Mouse (Mus musculus): ENCODE results near the gene Dennd2a.

The Dennd2a gene

GRCm38 (mm10) chr6:39557723-39558261 lies at the start of gene Dennd2a:
Gene Dennd2a (minus strand): TSS chr6:39557867.
- DNase-seq, result peak; percentile 86

DNA sequence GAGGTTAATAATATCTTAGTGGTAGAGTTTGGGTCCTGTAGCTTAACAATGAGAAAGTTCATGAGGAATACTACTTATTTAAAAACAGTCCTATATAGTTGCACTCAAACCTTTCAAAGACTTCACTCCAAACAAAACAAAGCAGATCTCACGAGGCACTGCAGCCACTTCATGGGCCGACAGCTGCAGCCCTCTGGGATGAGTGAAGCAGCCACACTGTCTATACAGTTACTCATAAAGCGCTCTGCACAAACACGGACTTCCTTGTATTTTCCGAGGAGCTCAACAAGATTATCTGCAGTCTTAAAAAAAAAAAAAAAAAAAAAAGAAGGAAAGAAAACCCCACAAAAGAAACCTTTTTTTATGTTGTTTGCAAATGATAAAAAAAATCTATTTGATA lies 49.7 kb upstream of the Dennd2a start:
- DNase-seq, result no peak

DNA sequence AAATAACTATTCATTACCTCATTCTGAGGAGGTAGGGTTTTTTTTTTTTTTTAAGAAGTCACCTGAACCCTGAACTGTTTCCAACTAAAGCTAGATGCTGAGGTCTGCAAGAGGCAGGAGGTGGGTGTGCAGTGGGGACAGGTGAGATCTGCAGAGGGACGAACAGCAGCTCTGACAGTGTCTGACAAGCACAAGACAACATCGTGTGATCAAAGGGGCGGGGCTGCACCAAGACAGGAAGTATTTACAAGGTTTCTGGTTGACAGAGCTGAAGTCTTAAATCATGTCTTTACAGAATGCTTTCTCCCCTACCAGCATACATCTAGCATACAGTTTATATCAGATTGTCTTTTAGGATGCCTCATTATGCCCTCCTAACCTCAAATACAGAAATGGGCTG lies 49.2 kb upstream of the Dennd2a start:
- DNase-seq, result no peak

GRCm38 (mm10) chr6:39606056-39606455 lies 48.4 kb upstream of the Dennd2a start:
- DNase-seq, result no peak

DNA sequence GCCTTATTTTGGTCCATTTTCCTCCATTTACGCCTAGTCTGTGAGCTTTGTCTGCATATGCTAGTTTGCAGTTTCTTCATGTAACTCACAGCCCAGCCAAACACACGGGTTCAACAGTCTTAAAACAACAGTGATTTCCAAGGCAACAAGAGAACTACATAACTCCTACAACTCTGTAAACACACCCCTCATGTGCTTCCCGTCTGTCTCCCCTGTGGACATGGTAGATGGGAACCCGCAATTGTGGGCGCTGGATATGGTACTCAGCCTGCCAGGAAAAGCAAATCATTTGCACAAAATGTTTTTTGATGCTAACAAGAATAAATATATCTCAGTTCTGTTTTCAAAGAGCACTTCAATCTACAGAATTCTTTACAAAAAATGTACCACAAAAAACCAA lies 46.9 kb upstream of the Dennd2a start:
- no peak for DNase-seq

DNA sequence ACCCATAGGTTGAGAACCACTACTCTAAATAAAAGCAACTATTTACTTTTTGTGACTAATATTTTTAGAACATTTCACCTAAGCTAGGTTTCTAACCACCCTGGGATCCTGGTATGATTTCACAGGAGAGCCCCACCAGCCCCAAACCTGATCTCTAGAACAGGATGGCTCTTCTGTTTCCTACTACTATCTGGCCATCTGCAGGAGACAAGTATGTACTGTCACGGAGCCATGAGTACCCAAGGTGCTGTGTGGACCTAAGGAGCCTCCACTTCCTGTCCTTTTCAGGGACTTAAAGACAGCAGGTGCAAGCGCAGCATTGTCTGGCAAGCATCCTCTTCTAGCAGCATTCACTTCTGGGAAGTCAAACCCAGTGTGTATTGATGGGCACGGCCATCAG lies 44.2 kb upstream of the Dennd2a start:
- no peak for DNase-seq

DNA sequence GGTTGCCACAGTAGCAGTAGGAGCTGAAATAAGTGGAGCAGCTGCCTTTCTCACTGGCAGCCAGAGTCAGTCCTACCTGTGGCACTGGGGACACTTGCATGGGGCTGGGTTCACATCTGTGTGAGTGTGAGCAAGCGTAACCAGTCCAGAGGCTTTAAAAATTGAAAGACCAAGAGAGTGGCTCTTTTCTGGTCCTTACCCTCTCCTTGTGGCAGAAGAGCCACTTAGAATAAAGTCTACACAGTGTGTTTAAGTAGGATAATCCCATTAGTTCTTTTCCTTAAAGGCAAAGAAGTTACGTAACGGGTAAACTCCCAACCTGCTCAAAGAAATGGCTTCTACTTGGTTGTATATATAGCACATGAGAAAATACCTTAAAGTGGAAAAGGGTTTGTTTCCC lies 43.2 kb upstream of the Dennd2a start:
- no peak for DNase-seq

- peak; percentile 95 for DNase-seq
Observed at GRCm38 (mm10) chr6:39592401-39593214, 34.9 kb upstream of the Dennd2a start, which contains the start of gene Ndufb2. Gene Ndufb2 (plus strand): TSS chr6:39592574.

- DNase-seq, result no peak
Observed at GRCm38 (mm10) chr6:39591481-39591880, 33.8 kb upstream of the Dennd2a start.

- no peak for DNase-seq
Observed at GRCm38 (mm10) chr6:39585517-39585916, 27.9 kb upstream of the Dennd2a start, which contains the start of gene Gm42420. Gene Gm42420 (plus strand): TSS chr6:39585753.

- DNase-seq, result no peak
Observed at GRCm38 (mm10) chr6:39581087-39581784, 23.6 kb upstream of the Dennd2a start.

DNA sequence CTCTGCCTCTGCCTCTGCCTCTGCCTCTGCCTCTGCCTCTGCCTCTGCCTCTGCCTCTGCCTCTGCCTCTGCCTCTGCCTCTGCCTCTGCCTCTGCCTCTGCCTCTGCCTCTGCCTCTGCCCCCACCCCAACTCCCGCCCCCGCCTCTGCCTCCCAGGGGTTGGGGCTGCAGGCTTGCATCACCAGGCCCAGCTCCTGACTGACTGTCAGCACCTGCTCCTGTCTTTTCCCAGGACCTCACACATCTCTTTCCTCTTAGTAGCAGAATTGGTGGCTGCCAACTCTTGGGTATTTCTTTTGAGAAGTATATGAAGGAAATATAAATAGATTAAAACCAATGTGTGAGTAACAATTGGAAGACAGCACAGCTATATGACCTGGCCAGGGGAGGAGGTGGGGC lies 22.9 kb upstream of the Dennd2a start:
- DNase-seq, result no peak

DNA sequence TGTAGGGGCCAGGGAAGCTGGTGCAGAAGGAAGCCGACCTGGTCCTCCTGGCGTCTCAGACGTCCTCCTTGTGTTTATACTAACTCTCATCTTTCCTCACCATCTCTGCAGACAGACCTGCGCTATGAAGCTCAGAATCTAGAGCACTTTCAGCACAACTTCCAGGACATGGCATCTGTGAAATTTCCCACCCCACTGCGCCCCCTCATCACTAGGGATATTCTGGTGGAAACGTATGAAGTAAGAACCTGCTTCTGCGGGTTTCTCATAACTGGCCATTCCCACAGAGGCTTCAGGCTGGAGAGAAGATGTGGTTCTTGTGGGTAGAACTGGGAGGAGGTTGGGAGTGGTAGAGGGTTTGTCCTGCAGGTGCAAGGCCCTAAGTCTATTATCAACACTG lies 21.9 kb upstream of the Dennd2a start:
- no peak for DNase-seq

- no peak for DNase-seq
Observed at GRCm38 (mm10) chr6:39574951-39575350, 17.3 kb upstream of the Dennd2a start.

DNA sequence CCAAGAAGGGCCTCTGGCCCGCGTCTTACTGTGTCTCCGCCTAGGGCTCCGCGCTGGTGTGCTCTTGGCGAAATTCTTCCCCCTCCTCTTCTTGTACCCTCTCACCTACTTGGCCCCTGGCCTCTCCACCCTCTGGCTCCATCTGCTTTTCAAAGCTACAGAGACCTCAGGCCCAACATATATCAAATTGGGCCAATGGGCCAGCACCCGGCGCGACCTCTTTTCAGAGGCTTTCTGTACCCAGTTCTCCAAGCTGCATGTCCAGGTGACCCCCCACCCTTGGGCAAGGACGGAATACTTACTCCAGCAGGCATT lies 16.8 kb upstream of the Dennd2a start:
- DNase-seq, result no peak

- peak; percentile 81 for DNase-seq
Observed at GRCm38 (mm10) chr6:39573791-39574554, 16.3 kb upstream of the Dennd2a start, which contains the start of gene Adck2. Gene Adck2 (plus strand): TSS chr6:39573873.

DNA sequence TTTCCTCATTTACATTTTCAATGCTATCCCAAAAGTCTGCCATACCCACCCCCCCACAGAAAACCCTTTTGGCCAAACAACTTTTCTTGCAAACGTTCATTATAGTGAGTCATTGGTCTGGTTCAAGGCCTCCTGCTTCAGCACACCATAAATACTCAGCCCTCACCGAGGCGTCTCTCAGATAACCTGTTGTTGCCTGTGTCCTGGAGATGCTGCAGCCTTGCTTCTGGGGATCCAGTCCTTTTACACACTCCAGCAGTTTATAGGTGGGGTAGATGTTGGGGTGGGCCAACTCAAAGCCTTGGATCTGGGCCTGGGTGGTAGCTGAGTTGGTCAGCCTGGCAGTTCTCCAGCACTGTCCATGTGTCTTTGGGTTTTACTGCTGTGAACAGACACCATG lies 12.8 kb upstream of the Dennd2a start:
- no peak for DNase-seq

GRCm38 (mm10) chr6:39567528-39567927 lies 9.9 kb upstream of the Dennd2a start:
- no peak for DNase-seq

GRCm38 (mm10) chr6:39562166-39563015 lies 4.7 kb upstream of the Dennd2a start:
- DNase-seq, result peak; percentile 75

DNA sequence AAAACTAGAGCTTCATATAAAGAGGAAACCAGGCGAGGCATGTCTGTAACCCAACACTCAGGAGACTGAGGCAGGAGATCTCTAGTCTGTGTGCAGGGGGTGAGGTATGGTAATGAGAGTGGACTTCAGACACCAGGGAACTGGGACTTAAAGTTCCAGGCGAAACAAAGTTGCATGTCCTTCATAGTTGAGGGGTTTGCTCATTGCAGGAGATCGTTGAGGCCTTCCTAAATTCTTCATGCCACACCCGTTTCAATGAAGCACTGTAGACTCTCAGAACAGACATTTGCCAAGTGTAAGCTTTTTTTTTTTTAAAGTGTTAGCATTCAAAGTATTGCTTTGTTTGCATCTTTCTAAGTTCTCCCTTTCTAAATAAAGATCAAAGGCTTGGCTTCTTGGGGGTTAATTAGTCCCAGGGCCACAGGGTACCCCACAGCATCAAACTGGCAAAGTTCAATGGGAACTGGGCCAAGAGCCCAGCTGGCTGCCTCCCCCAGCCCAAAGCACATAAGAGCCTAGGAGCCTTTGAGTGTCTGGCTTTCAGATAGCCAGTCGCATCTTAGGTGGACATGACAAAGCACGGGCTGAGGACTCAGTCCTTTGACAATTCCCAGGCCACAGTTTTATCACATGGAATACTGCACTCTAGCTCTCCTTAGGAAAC lies 1.7 kb upstream of the Dennd2a start:
- DNase-seq, result no peak

GRCm38 (mm10) chr6:39556900-39557659 lies 587 bp downstream of the Dennd2a start:
- peak; percentile 46 for DNase-seq
